Mouse (Mus musculus): Measurements from ENCODE around the gene Banf2. TPM values are rescaled to one million over a fixed set of nuclear protein-coding genes. Genes with fewer than 3 reads are reported as not detected.

Gene Banf2
- polyA plus RNA-seq, 1 experiment, result not detected

- Histone ChIP-seq H3K9me3 (replicated peaks; ENCODE audit: control insufficient read depth, insufficient read depth, low read length, poor library complexity, severe bottlenecking) (0 out of 2 replicates have a peak, but pooled peaks cover 9% of the 10 kb centered on the region), H3K4me3 (ENCODE audit: low read depth, low read length) (no peak overlapping the region), H3K27ac (ENCODE audit: insufficient read depth, low read length) (no peak overlapping the region), H3K9ac (ENCODE audit: low read depth, poor library complexity, severe bottlenecking) (no peak overlapping the region), H3K36me3 (ENCODE audit: control insufficient read depth, insufficient read depth, low read length, poor library complexity, severe bottlenecking) (no peaks in the 10 kb centered on the region), H3K4me1 (ENCODE audit: control insufficient read depth, insufficient read depth, low read length) (no peaks in the 10 kb centered on the region), H3K27me3 (ENCODE audit: control insufficient read depth, insufficient read depth, low read length, poor library complexity, severe bottlenecking) (no peaks in the 10 kb centered on the region)
- no peak for TF ChIP-seq POLR2A (IDR thresholded peaks at IDR 0.05; ENCODE audit: insufficient read depth, low read length)
- no peak for TF ChIP-seq CTCF (IDR thresholded peaks at IDR 0.05; ENCODE audit: low read depth, low read length)
- no peak for TF ChIP-seq EP300 (IDR thresholded peaks at IDR 0.05; ENCODE audit: insufficient read depth, low read depth, low read length)
Measured at GRCm38 (mm10) chr2:144044726-144045125, 11.9 kb downstream of the Banf2 start.

DNA sequence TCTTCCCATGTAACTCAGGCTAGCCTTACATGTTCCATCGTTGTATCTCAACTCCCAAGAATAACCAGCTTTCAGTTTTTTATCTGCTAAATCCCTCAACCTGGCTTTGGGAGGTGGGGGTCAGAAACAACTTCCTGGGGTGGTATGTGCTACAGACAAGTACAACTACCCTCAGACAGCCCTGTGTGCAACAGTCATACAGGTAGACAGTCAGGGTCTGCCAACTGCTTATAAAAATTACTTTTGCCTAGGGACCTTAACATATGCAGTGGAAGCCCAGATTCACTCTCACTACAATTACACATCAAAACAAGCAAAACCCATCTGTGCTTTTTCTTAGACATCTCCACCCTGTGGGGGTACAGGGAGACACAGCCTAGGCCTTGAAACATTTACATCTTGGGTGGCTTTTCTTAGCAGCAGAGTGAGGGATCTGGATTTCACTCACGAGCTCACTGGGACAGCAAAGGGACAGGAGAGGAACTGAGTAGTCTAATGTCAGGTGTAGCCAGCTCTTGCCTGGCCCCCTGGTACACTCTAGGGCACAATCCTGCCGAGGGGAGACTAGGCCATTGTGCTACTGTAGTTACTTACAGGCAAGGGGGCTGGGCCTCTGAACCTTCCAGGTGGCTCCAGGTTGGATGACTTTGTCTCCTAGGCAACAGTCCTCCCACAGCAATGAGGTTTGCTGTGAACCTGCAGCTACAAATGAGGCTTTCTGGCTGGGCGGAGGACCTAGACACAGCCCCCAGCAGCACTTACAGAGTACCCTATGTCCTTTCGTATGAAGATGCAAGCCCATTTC lies 13.1 kb downstream of the Banf2 start:
- no peak overlapping the region for H3K4me3 ChIP-seq (ENCODE audit: low read depth, low read length)
- TF ChIP-seq CTCF (IDR thresholded peaks at IDR 0.05; ENCODE audit: low read depth, low read length), result no peak
- no peak for TF ChIP-seq POLR2A (IDR thresholded peaks at IDR 0.05; ENCODE audit: insufficient read depth, low read length)
- H3K27me3 ChIP-seq (ENCODE audit: control insufficient read depth, insufficient read depth, low read length, poor library complexity, severe bottlenecking), result no peaks in the 10 kb centered on the region
- no peak overlapping the region for H3K27ac ChIP-seq (ENCODE audit: insufficient read depth, low read length)
- no peaks in the 10 kb centered on the region for H3K36me3 ChIP-seq (ENCODE audit: control insufficient read depth, insufficient read depth, low read length, poor library complexity, severe bottlenecking)
- 0 out of 2 replicates have a peak, but pooled peaks cover 9% of the 10 kb centered on the region for H3K9me3 ChIP-seq (replicated peaks; ENCODE audit: control insufficient read depth, insufficient read depth, low read length, poor library complexity, severe bottlenecking)
- no peaks in the 10 kb centered on the region for H3K4me1 ChIP-seq (ENCODE audit: control insufficient read depth, insufficient read depth, low read length)
- no peak overlapping the region for H3K9ac ChIP-seq (ENCODE audit: low read depth, poor library complexity, severe bottlenecking)

DNA sequence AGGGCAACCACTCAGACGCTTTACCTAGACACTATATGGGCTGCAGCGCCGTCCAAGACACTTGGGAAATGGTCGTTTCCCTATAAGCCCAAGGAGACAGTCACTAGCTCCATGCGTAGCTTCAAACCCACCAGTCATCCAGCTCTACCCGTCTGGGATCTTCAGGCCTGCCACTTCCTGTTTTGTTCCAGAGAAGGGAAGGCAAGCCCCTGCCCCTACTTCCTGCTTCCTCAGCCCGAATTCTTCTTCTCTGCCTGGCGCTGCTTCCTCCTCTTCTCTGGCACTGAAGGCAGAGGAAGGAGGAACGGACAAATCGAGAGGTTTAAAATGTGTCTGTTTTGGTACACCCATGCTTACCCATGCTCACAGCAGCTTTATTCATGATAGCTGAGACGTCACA lies 14.1 kb downstream of the Banf2 start:
- Histone ChIP-seq H3K27me3 (ENCODE audit: control insufficient read depth, insufficient read depth, low read length, poor library complexity, severe bottlenecking) (no peaks in the 10 kb centered on the region), H3K9me3 (replicated peaks; ENCODE audit: control insufficient read depth, insufficient read depth, low read length, poor library complexity, severe bottlenecking) (0 out of 2 replicates have a peak, but pooled peaks cover 9% of the 10 kb centered on the region), H3K9ac (ENCODE audit: low read depth, poor library complexity, severe bottlenecking) (no peak overlapping the region), H3K27ac (ENCODE audit: insufficient read depth, low read length) (no peak overlapping the region), H3K36me3 (ENCODE audit: control insufficient read depth, insufficient read depth, low read length, poor library complexity, severe bottlenecking) (no peaks in the 10 kb centered on the region), H3K4me3 (ENCODE audit: low read depth, low read length) (no peak overlapping the region), H3K4me1 (ENCODE audit: control insufficient read depth, insufficient read depth, low read length) (no peaks in the 10 kb centered on the region)
- TF ChIP-seq EP300 (IDR thresholded peaks at IDR 0.05; ENCODE audit: insufficient read depth, low read depth, low read length) (no peak), POLR2A (IDR thresholded peaks at IDR 0.05; ENCODE audit: insufficient read depth, low read length) (no peak), CTCF (IDR thresholded peaks at IDR 0.05; ENCODE audit: low read depth, low read length) (no peak)

DNA sequence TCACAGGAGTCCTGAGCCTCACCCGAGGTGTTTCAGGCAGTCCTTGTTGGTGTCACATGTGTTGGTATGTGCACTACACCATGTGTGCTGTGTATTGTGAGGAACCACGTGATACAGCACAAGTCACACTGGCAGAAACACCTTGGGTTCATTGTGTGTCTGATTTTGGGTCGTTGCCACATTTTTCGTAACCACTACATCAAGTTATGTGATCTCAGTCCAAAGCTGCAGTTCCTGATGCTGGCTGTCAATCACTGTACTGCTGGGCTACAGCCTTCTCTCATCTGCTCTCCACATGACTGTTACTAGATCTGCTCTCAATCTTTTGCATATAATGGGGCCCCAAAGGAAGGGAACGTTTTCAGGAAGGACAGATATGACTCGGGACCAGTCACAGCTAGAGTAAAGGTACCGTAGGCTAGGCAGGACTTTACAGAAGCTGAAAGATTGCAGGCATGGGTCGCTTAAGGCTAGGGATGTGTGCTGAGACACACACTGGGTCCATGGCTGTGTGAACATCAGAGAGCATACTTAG lies 17.4 kb downstream of the Banf2 start:
- TF ChIP-seq POLR2A (IDR thresholded peaks at IDR 0.05; ENCODE audit: insufficient read depth, low read length) (no peak), CTCF (IDR thresholded peaks at IDR 0.05; ENCODE audit: low read depth, low read length) (no peak), EP300 (IDR thresholded peaks at IDR 0.05; ENCODE audit: insufficient read depth, low read depth, low read length) (no peak)
- H3K9me3 ChIP-seq (replicated peaks; ENCODE audit: control insufficient read depth, insufficient read depth, low read length, poor library complexity, severe bottlenecking), result no peaks in the 10 kb centered on the region

DNA sequence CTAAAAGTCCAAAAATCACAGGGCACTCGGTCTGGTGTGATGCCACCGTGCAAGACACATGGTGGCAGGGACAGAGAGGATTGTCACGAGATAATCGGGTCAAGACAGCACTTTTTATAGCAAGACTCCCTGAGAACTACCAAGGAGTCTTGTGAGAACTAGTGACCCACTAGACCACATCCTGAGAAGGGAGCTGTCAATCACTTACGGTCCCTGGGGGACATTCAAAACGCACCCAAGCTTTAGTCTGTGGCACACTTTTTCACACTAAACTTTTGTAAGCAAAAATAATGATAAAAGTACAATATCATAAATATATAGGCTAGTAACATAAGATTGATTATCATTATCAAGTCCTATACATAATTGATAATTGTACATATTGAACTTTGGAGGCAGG lies 18.0 kb downstream of the Banf2 start:
- no peak overlapping the region for H3K9ac ChIP-seq (ENCODE audit: low read depth, poor library complexity, severe bottlenecking)
- H3K4me3 ChIP-seq (ENCODE audit: low read depth, low read length), result no peak overlapping the region

More for the DNA sequence above, 17.4 kb downstream of the Banf2 start:
- H3K27ac ChIP-seq (ENCODE audit: insufficient read depth, low read length), result no peak overlapping the region
- no peaks in the 10 kb centered on the region for H3K27me3 ChIP-seq (ENCODE audit: control insufficient read depth, insufficient read depth, low read length, poor library complexity, severe bottlenecking)
- no peaks in the 10 kb centered on the region for H3K36me3 ChIP-seq (ENCODE audit: control insufficient read depth, insufficient read depth, low read length, poor library complexity, severe bottlenecking)
- no peak overlapping the region for H3K9ac ChIP-seq (ENCODE audit: low read depth, poor library complexity, severe bottlenecking)
- no peak overlapping the region for H3K4me3 ChIP-seq (ENCODE audit: low read depth, low read length)
- H3K4me1 ChIP-seq (ENCODE audit: control insufficient read depth, insufficient read depth, low read length), result no peaks in the 10 kb centered on the region

More for the DNA sequence above, 18.0 kb downstream of the Banf2 start:
- Histone ChIP-seq H3K36me3 (ENCODE audit: control insufficient read depth, insufficient read depth, low read length, poor library complexity, severe bottlenecking) (no peaks in the 10 kb centered on the region), H3K4me1 (ENCODE audit: control insufficient read depth, insufficient read depth, low read length) (no peaks in the 10 kb centered on the region), H3K27me3 (ENCODE audit: control insufficient read depth, insufficient read depth, low read length, poor library complexity, severe bottlenecking) (no peaks in the 10 kb centered on the region), H3K27ac (ENCODE audit: insufficient read depth, low read length) (no peak overlapping the region), H3K9me3 (replicated peaks; ENCODE audit: control insufficient read depth, insufficient read depth, low read length, poor library complexity, severe bottlenecking) (no peaks in the 10 kb centered on the region)
- no peak for TF ChIP-seq POLR2A (IDR thresholded peaks at IDR 0.05; ENCODE audit: insufficient read depth, low read length)
- no peak for TF ChIP-seq CTCF (IDR thresholded peaks at IDR 0.05; ENCODE audit: low read depth, low read length)
- no peak for TF ChIP-seq EP300 (IDR thresholded peaks at IDR 0.05; ENCODE audit: insufficient read depth, low read depth, low read length)

Measured in ES-Bruce4 (cell line).